Mouse (Mus musculus): ENCODE data around the gene Rims3. TPM values are rescaled to one million over a fixed set of nuclear protein-coding genes. Genes with fewer than 3 reads are reported as not detected.

The Rims3 gene
- total RNA-seq, 2 experiments from 2014 or later = 0.12 to 0.22 TPM

- no peak for DNase-seq
- intact Hi-C loops (cut with DNase I) = no loop called here
Observed at GRCm38 (mm10) chr4:120845098-120845497, 9.5 kb upstream of the Rims3 start.

GRCm38 (mm10) chr4:120848909-120849308 is 5.7 kb upstream of the Rims3 start:
- intact Hi-C loops (cut with DNase I) = no loop called here
- no peak for DNase-seq

- no peak for DNase-seq
- intact Hi-C loops (cut with DNase I) = no loop called here
Observed at GRCm38 (mm10) chr4:120849451-120849850, 5.2 kb upstream of the Rims3 start.

- DNase-seq = peak; percentile 63 to 81
- intact Hi-C loops (cut with DNase I) = loop anchor here (1.0 to 2.0 kb wide), 2 partner anchors 36 to 58 kb away; no protein-coding TSS in a partner anchor
Observed at GRCm38 (mm10) chr4:120850946-120851345, 3.7 kb upstream of the Rims3 start.

GRCm38 (mm10) chr4:120855360-120856060 is 894 bp downstream of the Rims3 start:
- DNase-seq = no peak
- intact Hi-C loops (cut with DNase I) = no loop called here

- no peak for DNase-seq
- intact Hi-C loops (cut with DNase I) = no loop called here
Observed at GRCm38 (mm10) chr4:120856376-120856775, 1.8 kb downstream of the Rims3 start.

- DNase-seq = no peak
- intact Hi-C loops (cut with DNase I) = no loop called here
Observed at GRCm38 (mm10) chr4:120859865-120860264, 5.2 kb downstream of the Rims3 start.

- peak; percentile 36 to 51 for DNase-seq
- intact Hi-C loops (cut with DNase I) = no loop called here
Observed at GRCm38 (mm10) chr4:120866211-120866610, 11.6 kb downstream of the Rims3 start.

GRCm38 (mm10) chr4:120868246-120868645 is 13.6 kb downstream of the Rims3 start:
- intact Hi-C loops (cut with DNase I) = no loop called here
- DNase-seq = no peak

GRCm38 (mm10) chr4:120868988-120869387 is 14.4 kb downstream of the Rims3 start:
- intact Hi-C loops (cut with DNase I) = no loop called here
- no peak for DNase-seq

GRCm38 (mm10) chr4:120870262-120870748 is 15.7 kb downstream of the Rims3 start:
- intact Hi-C loops (cut with DNase I) = no loop called here
- no peak for DNase-seq

- intact Hi-C loops (cut with DNase I) = no loop called here
- no peak for DNase-seq
Observed at GRCm38 (mm10) chr4:120875961-120876360, 21.3 kb downstream of the Rims3 start.

GRCm38 (mm10) chr4:120878728-120879127 is 24.1 kb downstream of the Rims3 start:
- intact Hi-C loops (cut with DNase I) = no loop called here
- DNase-seq = no peak

GRCm38 (mm10) chr4:120879386-120879785 is 24.8 kb downstream of the Rims3 start:
- no peak for DNase-seq
- intact Hi-C loops (cut with DNase I) = no loop called here

- intact Hi-C loops (cut with DNase I) = loop anchor here (10.0 kb wide), 2 partner anchors 126 to 286 kb away; no protein-coding TSS in a partner anchor
- no peak for DNase-seq
Observed at GRCm38 (mm10) chr4:120880731-120881432, 26.3 kb downstream of the Rims3 start.

- intact Hi-C loops (cut with DNase I) = loop anchor here (10.0 kb wide), 2 partner anchors 127 to 287 kb away; no protein-coding TSS in a partner anchor
- no peak for DNase-seq
Observed at GRCm38 (mm10) chr4:120882002-120882625, 27.5 kb downstream of the Rims3 start.

GRCm38 (mm10) chr4:120885208-120886120 is 30.8 kb downstream of the Rims3 start:
- no peak for DNase-seq
- intact Hi-C loops (cut with DNase I) = loop anchor here (2.0 to 10.0 kb wide), 5 partner anchors 35 to 498 kb away; no protein-coding TSS in a partner anchor

GRCm38 (mm10) chr4:120886131-120886530 is 31.5 kb downstream of the Rims3 start:
- intact Hi-C loops (cut with DNase I) = loop anchor here (2.0 to 10.0 kb wide), 5 partner anchors 35 to 499 kb away; no protein-coding TSS in a partner anchor
- no peak for DNase-seq

- no peak for DNase-seq
- intact Hi-C loops (cut with DNase I) = loop anchor here (2.0 to 10.0 kb wide), 5 partner anchors 36 to 500 kb away; no protein-coding TSS in a partner anchor
Observed at GRCm38 (mm10) chr4:120886811-120887210, 32.2 kb downstream of the Rims3 start.
